Mouse (Mus musculus) kidney, embryonic 16.5 days (tissue): ENCODE results near the gene Dhrs11. TPM values are rescaled to one million over a fixed set of nuclear protein-coding genes. Genes with fewer than 3 reads are reported as not detected.
A peak's percentile ranks its signal among the peaks of the same experiment; 100 is the strongest.
"Not testable (repeated sequence)": the region's sequence is repeated elsewhere in the genome, so short reads cannot be mapped to it uniquely, and the experiment has no call there.

Experiments
- ATAC-seq: fragments of 200-750 bp; cut with Nextera tagmentation; 2 replicates; pipeline ENCODE4 v1.8.0; 2017; ENCODE audit warnings: moderate TSS enrichment; ENCODE audit not compliant: low FRiP score, low TSS enrichment
- H3K27ac ChIP-seq: fragments of 300-500 bp; sonication (generic); 2 replicates; pipeline ENCODE4 v1.5.1; 2014; ENCODE audit warnings: low read length
- H3K27me3 ChIP-seq: fragments of 300-500 bp; sonication (generic); 2 replicates; pipeline ENCODE4 v1.6.1; 2014; ENCODE audit warnings: low read length, control low read depth, mixed read lengths; ENCODE audit not compliant: insufficient read depth
- H3K36me3 ChIP-seq: fragments of 300-500 bp; sonication (generic); 2 replicates; pipeline ENCODE4 v1.6.1; 2014; ENCODE audit warnings: low read length, control low read depth, mixed read lengths; ENCODE audit not compliant: insufficient read depth
- H3K4me1 ChIP-seq: fragments of 300-500 bp; sonication (generic); 2 replicates; pipeline ENCODE4 v1.6.1; 2014; ENCODE audit warnings: low read length, control low read depth, mixed read lengths; ENCODE audit not compliant: insufficient read depth
- H3K4me2 ChIP-seq: fragments of 300-500 bp; sonication (generic); replicated peaks from 2 replicates; pipeline ENCODE4 v1.6.1; 2014; ENCODE audit warnings: low read depth, low read length
- H3K4me3 ChIP-seq: fragments of 300-500 bp; sonication (generic); 2 replicates; pipeline ENCODE4 v1.5.1; 2014; ENCODE audit warnings: mild to moderate bottlenecking, low read length
- H3K9ac ChIP-seq: fragments of 300-500 bp; sonication (generic); replicated peaks from 2 replicates; pipeline ENCODE4 v1.6.1; 2014; ENCODE audit warnings: low read length
- H3K9me3 ChIP-seq: fragments of 300-500 bp; sonication (generic); 2 replicates; pipeline ENCODE4 v1.6.1; 2016; ENCODE audit warnings: low read length, control low read depth
- WGBS: fragments of 180-500 bp; shearing (Covaris S2); extraction: QIAGEN DNeasy Blood & Tissue Kit; methylation state at CpG from one replicate; pipeline ENCODE4 v1.1.7; 2014; 5-methylcytosine and 5-hydroxymethylcytosine counted together
- polyA plus RNA-seq: library from polyadenylated mRNA; unstranded; fragments of >200 nt; fragmentation: Nextera tagmentation; extraction: Ambion mirVana; gene quantifications from 2 replicates; pipeline ENCODE4 v1.2.1, GENCODE M21; 2015

Gene Dhrs11
- polyA plus RNA-seq = 13.1 and 14.9 TPM in 2 replicates

- H3K4me2 ChIP-seq = peak within 1 kb of the TSS; percentile 90
- no peaks in the 10 kb centered on the region for H3K9me3 ChIP-seq
- peaks cover 15% of the 10 kb centered on the region for H3K4me1 ChIP-seq
- peak within 1 kb of the TSS; percentile 84 for H3K4me3 ChIP-seq
- H3K9ac ChIP-seq = peak within 1 kb of the TSS; percentile 85
- H3K27me3 ChIP-seq = no peaks in the 10 kb centered on the region
- under 1% methylated on average over 58 of the region's 62 CpGs for WGBS
- ATAC-seq = peak; percentile 97
- peaks cover 23% of the 10 kb centered on the region for H3K36me3 ChIP-seq
- peak within 1 kb of the TSS; percentile 73 for H3K27ac ChIP-seq
These were observed at the start of gene Dhrs11 for GRCm38 (mm10) chr11:84828516-84829399. Dhrs11 (minus strand) TSS chr11:84828994.

- H3K9me3 ChIP-seq, ATAC-seq, H3K4me3 ChIP-seq, H3K4me2 ChIP-seq, H3K9ac ChIP-seq, H3K36me3 ChIP-seq, H3K27ac ChIP-seq, H3K27me3 ChIP-seq: not testable (repeated sequence)
- H3K4me1 ChIP-seq = peaks cover 15% of the 10 kb centered on the region
- no CpG with 5 or more reads among the region's 1 CpGs for WGBS
These were observed 47.2 kb upstream of the Dhrs11 start for GRCm38 (mm10) chr11:84876020-84876419.

GRCm38 (mm10) chr11:84873042-84873833, 44.4 kb upstream of the Dhrs11 start:
- Histone ChIP-seq H3K36me3 (no peaks in the 10 kb centered on the region), H3K9me3 (no peaks in the 10 kb centered on the region), H3K4me1 (peaks cover 11% of the 10 kb centered on the region; the same call in 1 of the 2 replicates), H3K27ac (no peak overlapping the region), H3K4me2 (no peak overlapping the region), H3K9ac (no peak overlapping the region), H3K4me3 (no peak overlapping the region), H3K27me3 (no peaks in the 10 kb centered on the region)
- ATAC-seq = no peak
- 66% methylated on average over 1 of the region's 1 CpGs for WGBS

DNA sequence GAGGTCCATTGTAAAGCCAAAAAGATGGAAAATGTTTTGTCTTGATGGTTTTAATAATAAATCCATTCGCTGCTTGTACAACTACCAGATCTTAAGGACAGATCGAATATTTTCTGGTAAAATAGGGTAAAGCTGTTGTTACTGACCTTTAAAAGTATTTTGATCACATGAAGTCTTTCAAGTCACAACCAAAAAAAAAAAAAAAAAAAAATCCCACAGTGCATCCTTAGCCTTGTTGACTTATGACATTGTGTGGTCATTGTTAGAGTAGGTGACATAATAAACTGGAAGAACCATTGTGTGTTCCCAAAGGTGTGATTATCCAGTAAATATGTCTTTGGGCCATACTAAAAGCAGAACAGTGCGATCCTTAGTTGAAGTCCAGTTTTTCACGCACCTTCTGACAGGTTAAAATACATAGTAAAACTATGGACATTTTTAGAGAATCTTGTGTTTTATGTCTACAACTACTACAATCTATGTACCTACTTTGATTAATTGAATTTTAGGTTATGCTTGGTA, 42.8 kb upstream of the Dhrs11 start:
- Histone ChIP-seq H3K4me2 (peak overlapping the region; percentile 61), H3K27me3 (no peaks in the 10 kb centered on the region), H3K4me1 (peaks cover 21% of the 10 kb centered on the region), H3K9me3 (no peaks in the 10 kb centered on the region), H3K4me3 (peak overlapping the region; percentile 97), H3K27ac (peak overlapping the region; percentile 99), H3K9ac (peak overlapping the region; percentile 95), H3K36me3 (no peaks in the 10 kb centered on the region)
- 70% methylated on average over 4 of the region's 4 CpGs for WGBS
- ATAC-seq = no peak

- peak; percentile 52 for ATAC-seq
- Histone ChIP-seq H3K27me3 (no peaks in the 10 kb centered on the region), H3K4me3 (peak overlapping the region; percentile 97), H3K9ac (peak overlapping the region; percentile 95), H3K27ac (peak overlapping the region; percentile 99), H3K36me3 (no peaks in the 10 kb centered on the region), H3K9me3 (no peaks in the 10 kb centered on the region), H3K4me1 (peaks cover 21% of the 10 kb centered on the region), H3K4me2 (peak overlapping the region; percentile 61)
- 2% methylated on average over 10 of the region's 10 CpGs for WGBS
These were observed 42.3 kb upstream of the Dhrs11 start for GRCm38 (mm10) chr11:84871046-84871445.

- H3K4me1 ChIP-seq = peaks cover 24% of the 10 kb centered on the region
- peak within 1 kb of the TSS; percentile 99 for H3K27ac ChIP-seq
- no peaks in the 10 kb centered on the region for H3K36me3 ChIP-seq
- under 1% methylated on average over 44 of the region's 62 CpGs for WGBS
- no peaks in the 10 kb centered on the region for H3K9me3 ChIP-seq
- H3K9ac ChIP-seq = peak within 1 kb of the TSS; percentile 97
- H3K27me3 ChIP-seq = no peaks in the 10 kb centered on the region
- peak within 1 kb of the TSS; percentile 83 for H3K4me2 ChIP-seq
- ATAC-seq = peak; percentile 92
- H3K4me3 ChIP-seq = peak within 1 kb of the TSS; percentile 97
These were observed 41.7 kb upstream of the Dhrs11 start, which contains the start of gene Ggnbp2 for GRCm38 (mm10) chr11:84870337-84871043. Ggnbp2 (minus strand) TSS chr11:84870817.

- Histone ChIP-seq H3K27me3 (no peaks in the 10 kb centered on the region), H3K4me2 (peak overlapping the region; percentile 83), H3K4me1 (peaks cover 30% of the 10 kb centered on the region), H3K4me3 (peak overlapping the region; percentile 97), H3K27ac (peak overlapping the region; percentile 97), H3K36me3 (no peaks in the 10 kb centered on the region), H3K9ac (peak overlapping the region; percentile 97), H3K9me3 (no peaks in the 10 kb centered on the region)
- ATAC-seq = peak; percentile 77
- under 1% methylated on average over 58 of the region's 61 CpGs for WGBS
These were observed 40.9 kb upstream of the Dhrs11 start for GRCm38 (mm10) chr11:84869537-84870232.

- Histone ChIP-seq H3K4me2 (peak overlapping the region; percentile 83), H3K4me1 (peaks cover 30% of the 10 kb centered on the region), H3K9me3 (no peaks in the 10 kb centered on the region), H3K4me3 (peak overlapping the region; percentile 97), H3K9ac (peak overlapping the region; percentile 97), H3K27me3 (no peaks in the 10 kb centered on the region), H3K36me3 (no peaks in the 10 kb centered on the region), H3K27ac (peak overlapping the region; percentile 97)
- ATAC-seq = no peak
- WGBS = 8% methylated on average over 7 of the region's 7 CpGs
These were observed 40.0 kb upstream of the Dhrs11 start for GRCm38 (mm10) chr11:84868786-84869259.
